Mouse (Mus musculus): Measurements from ENCODE around the gene Bcl3. TPM values are rescaled to one million over a fixed set of nuclear protein-coding genes. Genes with fewer than 3 reads are reported as not detected.

Bcl3 gene
- polyA plus RNA-seq (2012; rRNA removed) = 10.3 and 14.4 TPM in 2 replicates

- peak; percentile 85 for DNase-seq
- no peak for TF ChIP-seq POLR2A (IDR thresholded peaks at IDR 0.05; ENCODE audit: low read depth, low read length)
- TF ChIP-seq CTCF (conservative IDR thresholded peaks at IDR 0.05; ENCODE audit: insufficient read depth, insufficient read length, low read depth, low read length) = no peak
- peaks cover 18% of the 10 kb centered on the region for H3K4me1 ChIP-seq (ENCODE audit: control insufficient read depth, insufficient read depth, low read length)
- WGBS = 3% methylated on average over 42 of the region's 42 CpGs
- no peaks in the 10 kb centered on the region for H3K27me3 ChIP-seq (replicated peaks; ENCODE audit: control insufficient read depth, insufficient read depth, low read length)
- no peaks in the 10 kb centered on the region for H3K36me3 ChIP-seq (ENCODE audit: control insufficient read depth, insufficient read depth, low read length)
- H3K27ac ChIP-seq (ENCODE audit: insufficient read depth, low read depth, low read length) = peak within 1 kb of the TSS; percentile 95
- H3K4me3 ChIP-seq (ENCODE audit: insufficient read depth, low read depth, low read length) = peak within 1 kb of the TSS; percentile 57
Measured at GRCm38 (mm10) chr7:19822604-19823058, at the start of gene Bcl3. TSS of gene Bcl3 (minus strand) at chr7:19822770.

- H3K4me1 ChIP-seq (ENCODE audit: control insufficient read depth, insufficient read depth, low read length) = peaks cover 6% of the 10 kb centered on the region; the same call in 1 of the 2 replicates
- no peaks in the 10 kb centered on the region for H3K27me3 ChIP-seq (replicated peaks; ENCODE audit: control insufficient read depth, insufficient read depth, low read length)
- no peaks in the 10 kb centered on the region for H3K36me3 ChIP-seq (ENCODE audit: control insufficient read depth, insufficient read depth, low read length)
- DNase-seq = peak; percentile 56
- peak overlapping the region; percentile 12; the same call in 1 of the 2 replicates for H3K27ac ChIP-seq (ENCODE audit: insufficient read depth, low read depth, low read length)
- TF ChIP-seq POLR2A (IDR thresholded peaks at IDR 0.05; ENCODE audit: low read depth, low read length) (no peak), CTCF (conservative IDR thresholded peaks at IDR 0.05; ENCODE audit: insufficient read depth, insufficient read length, low read depth, low read length) (peak; percentile 84)
- 45% methylated on average over 5 of the region's 5 CpGs for WGBS
- H3K4me3 ChIP-seq (ENCODE audit: insufficient read depth, low read depth, low read length) = no peak overlapping the region
Measured at GRCm38 (mm10) chr7:19871943-19872601, 49.5 kb upstream of the Bcl3 start.

- TF ChIP-seq CTCF (conservative IDR thresholded peaks at IDR 0.05; ENCODE audit: insufficient read depth, insufficient read length, low read depth, low read length) = no peak
- TF ChIP-seq POLR2A (IDR thresholded peaks at IDR 0.05; ENCODE audit: low read depth, low read length) = no peak
- H3K27ac ChIP-seq (ENCODE audit: insufficient read depth, low read depth, low read length) = peak overlapping the region; percentile 17; the same call in 1 of the 2 replicates
- no peaks in the 10 kb centered on the region for H3K27me3 ChIP-seq (replicated peaks; ENCODE audit: control insufficient read depth, insufficient read depth, low read length)
- DNase-seq = peak; percentile 75
- no peaks in the 10 kb centered on the region for H3K36me3 ChIP-seq (ENCODE audit: control insufficient read depth, insufficient read depth, low read length)
- 63% methylated on average over 10 of the region's 10 CpGs for WGBS
- H3K4me1 ChIP-seq (ENCODE audit: control insufficient read depth, insufficient read depth, low read length) = peaks cover 12% of the 10 kb centered on the region; the same call in 1 of the 2 replicates
- H3K4me3 ChIP-seq (ENCODE audit: insufficient read depth, low read depth, low read length) = no peak overlapping the region
Measured at GRCm38 (mm10) chr7:19871137-19871621, 48.6 kb upstream of the Bcl3 start.

- no peak overlapping the region for H3K27ac ChIP-seq (ENCODE audit: insufficient read depth, low read depth, low read length)
- DNase-seq = no peak
- H3K27me3 ChIP-seq (replicated peaks; ENCODE audit: control insufficient read depth, insufficient read depth, low read length) = no peaks in the 10 kb centered on the region
- WGBS = 72% methylated on average over 16 of the region's 16 CpGs
- H3K4me1 ChIP-seq (ENCODE audit: control insufficient read depth, insufficient read depth, low read length) = peaks cover 16% of the 10 kb centered on the region
- no peak for TF ChIP-seq POLR2A (IDR thresholded peaks at IDR 0.05; ENCODE audit: low read depth, low read length)
- TF ChIP-seq CTCF (conservative IDR thresholded peaks at IDR 0.05; ENCODE audit: insufficient read depth, insufficient read length, low read depth, low read length) = no peak
- no peak overlapping the region for H3K4me3 ChIP-seq (ENCODE audit: insufficient read depth, low read depth, low read length)
- no peaks in the 10 kb centered on the region for H3K36me3 ChIP-seq (ENCODE audit: control insufficient read depth, insufficient read depth, low read length)
Measured at GRCm38 (mm10) chr7:19867751-19868399, 45.3 kb upstream of the Bcl3 start.

GRCm38 (mm10) chr7:19866490-19866889, 43.9 kb upstream of the Bcl3 start:
- Histone ChIP-seq H3K4me3 (ENCODE audit: insufficient read depth, low read depth, low read length) (no peak overlapping the region), H3K27me3 (replicated peaks; ENCODE audit: control insufficient read depth, insufficient read depth, low read length) (no peaks in the 10 kb centered on the region), H3K4me1 (ENCODE audit: control insufficient read depth, insufficient read depth, low read length) (peaks cover 16% of the 10 kb centered on the region), H3K36me3 (ENCODE audit: control insufficient read depth, insufficient read depth, low read length) (no peaks in the 10 kb centered on the region), H3K27ac (ENCODE audit: insufficient read depth, low read depth, low read length) (peak overlapping the region; percentile 18; the same call in 1 of the 2 replicates)
- DNase-seq = peak; percentile 85
- WGBS = 34% methylated on average over 6 of the region's 6 CpGs
- TF ChIP-seq CTCF (conservative IDR thresholded peaks at IDR 0.05; ENCODE audit: insufficient read depth, insufficient read length, low read depth, low read length) (no peak), POLR2A (IDR thresholded peaks at IDR 0.05; ENCODE audit: low read depth, low read length) (no peak)

- Histone ChIP-seq H3K4me3 (ENCODE audit: insufficient read depth, low read depth, low read length) (no peak overlapping the region), H3K27ac (ENCODE audit: insufficient read depth, low read depth, low read length) (no peak overlapping the region), H3K27me3 (replicated peaks; ENCODE audit: control insufficient read depth, insufficient read depth, low read length) (no peaks in the 10 kb centered on the region), H3K4me1 (ENCODE audit: control insufficient read depth, insufficient read depth, low read length) (peaks cover 16% of the 10 kb centered on the region), H3K36me3 (ENCODE audit: control insufficient read depth, insufficient read depth, low read length) (no peaks in the 10 kb centered on the region)
- 92% methylated on average over 8 of the region's 8 CpGs for WGBS
- DNase-seq = no peak
- TF ChIP-seq CTCF (conservative IDR thresholded peaks at IDR 0.05; ENCODE audit: insufficient read depth, insufficient read length, low read depth, low read length) (no peak), POLR2A (IDR thresholded peaks at IDR 0.05; ENCODE audit: low read depth, low read length) (no peak)
Measured at GRCm38 (mm10) chr7:19865246-19866036, 42.9 kb upstream of the Bcl3 start.

Measured in kidney, adult 2 months (tissue).